Mouse (Mus musculus) embryonic facial prominence, embryonic 12.5 days (tissue): Measurements from ENCODE around the gene B3gnt2. TPM values are rescaled to one million over a fixed set of nuclear protein-coding genes. Genes with fewer than 3 reads are reported as not detected.

Experiments
- ATAC-seq: fragments of 200-750 bp; cut with Nextera tagmentation; 2 replicates; pipeline ENCODE4 v1.8.0; 2017; ENCODE audit not compliant: insufficient number of reproducible peaks, insufficient read depth, low FRiP score, low TSS enrichment
- H3K27ac ChIP-seq: fragments of 300-500 bp; sonication (generic); 2 replicates; pipeline ENCODE4 v1.5.1; 2016; ENCODE audit warnings: mild to moderate bottlenecking
- H3K27me3 ChIP-seq: fragments of 300-500 bp; sonication (generic); 2 replicates; pipeline ENCODE4 v1.6.1; 2016; ENCODE audit warnings: mild to moderate bottlenecking, moderate library complexity
- H3K36me3 ChIP-seq: fragments of 300-500 bp; sonication (generic); 2 replicates; pipeline ENCODE4 v1.6.1; 2016; ENCODE audit warnings: mild to moderate bottlenecking
- H3K4me1 ChIP-seq: fragments of 300-500 bp; sonication (generic); 2 replicates; pipeline ENCODE4 v1.6.1; 2016
- H3K4me2 ChIP-seq: fragments of 300-500 bp; sonication (generic); replicated peaks from 2 replicates; pipeline ENCODE4 v1.6.1; 2016; ENCODE audit warnings: mild to moderate bottlenecking, moderate library complexity
- H3K4me3 ChIP-seq: fragments of 300-500 bp; sonication (generic); 2 replicates; pipeline ENCODE4 v1.5.1; 2016; ENCODE audit warnings: mild to moderate bottlenecking
- H3K9ac ChIP-seq: fragments of 300-500 bp; sonication (generic); 2 replicates; pipeline ENCODE4 v1.6.1; 2016; ENCODE audit warnings: mild to moderate bottlenecking, moderate library complexity
- H3K9me3 ChIP-seq: fragments of 300-500 bp; sonication (generic); 2 replicates; pipeline ENCODE4 v1.6.1; 2016; ENCODE audit warnings: mild to moderate bottlenecking, moderate library complexity
- WGBS: fragments of 180-500 bp; shearing (Covaris S2); methylation state at CpG from one replicate; pipeline ENCODE4 v1.1.7; 2016; 5-methylcytosine and 5-hydroxymethylcytosine counted together
- polyA plus RNA-seq: library from polyadenylated mRNA; unstranded; fragments of >200 nt; fragmentation: Nextera tagmentation; extraction: Ambion mirVana; gene quantifications from 2 replicates; pipeline ENCODE4 v1.2.1, GENCODE M21; 2016

B3gnt2 gene
- polyA plus RNA-seq, 1 experiment from 2014 or later, result 6.4 TPM

DNA sequence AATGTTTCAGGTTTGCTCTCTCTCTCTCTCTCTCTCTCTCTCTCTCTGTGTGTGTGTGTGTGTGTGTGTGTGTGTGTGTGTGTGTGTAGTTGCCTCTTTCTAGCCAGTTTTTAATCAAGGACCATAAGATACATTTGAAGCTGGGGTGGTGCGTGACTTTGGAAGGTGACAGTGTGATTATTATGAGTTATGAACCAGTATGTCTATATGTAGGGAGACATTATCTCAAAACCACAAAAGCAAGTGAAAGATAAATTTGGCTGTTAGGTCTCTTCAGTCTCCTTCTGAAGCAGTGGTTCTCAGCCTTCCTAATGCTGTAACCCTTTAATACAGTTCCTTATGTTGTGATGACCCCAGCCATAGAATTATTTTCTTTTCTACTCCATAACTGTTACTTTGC, 24.6 kb upstream of the B3gnt2 start:
- Histone ChIP-seq H3K4me2 (no peak overlapping the region), H3K4me3 (no peak overlapping the region), H3K4me1 (no peaks in the 10 kb centered on the region), H3K9me3 (no peaks in the 10 kb centered on the region), H3K9ac (no peak overlapping the region), H3K27ac (no peak overlapping the region), H3K27me3 (no peaks in the 10 kb centered on the region), H3K36me3 (no peaks in the 10 kb centered on the region)
- ATAC-seq, result no peak
- 93% methylated on average over 1 of the region's 1 CpGs for WGBS

DNA sequence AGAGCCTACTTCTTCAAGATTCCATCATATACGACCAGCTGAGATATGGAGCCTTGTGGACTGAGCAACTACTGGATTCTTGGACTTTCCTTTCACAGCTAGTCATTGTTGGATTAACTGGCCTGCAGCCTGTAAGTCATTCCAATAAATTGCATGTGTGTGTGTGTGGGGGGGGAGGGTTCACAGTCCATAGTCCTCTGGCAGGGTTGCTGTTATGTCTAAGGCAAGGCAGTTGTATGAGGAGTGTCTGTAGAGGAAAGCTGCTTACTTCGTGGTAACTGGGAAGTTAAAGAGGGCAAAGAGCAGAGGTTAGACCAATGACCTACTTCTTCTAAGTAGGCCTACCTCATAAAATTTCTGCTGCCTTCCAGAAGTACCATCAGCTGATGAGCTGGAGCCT, 22.9 kb upstream of the B3gnt2 start:
- 74% methylated on average over 2 of the region's 2 CpGs for WGBS
- Histone ChIP-seq H3K27ac (no peak overlapping the region), H3K9ac (no peak overlapping the region), H3K9me3 (no peaks in the 10 kb centered on the region), H3K27me3 (no peaks in the 10 kb centered on the region), H3K36me3 (no peaks in the 10 kb centered on the region), H3K4me3 (no peak overlapping the region), H3K4me2 (no peak overlapping the region), H3K4me1 (no peaks in the 10 kb centered on the region)
- no peak for ATAC-seq

DNA sequence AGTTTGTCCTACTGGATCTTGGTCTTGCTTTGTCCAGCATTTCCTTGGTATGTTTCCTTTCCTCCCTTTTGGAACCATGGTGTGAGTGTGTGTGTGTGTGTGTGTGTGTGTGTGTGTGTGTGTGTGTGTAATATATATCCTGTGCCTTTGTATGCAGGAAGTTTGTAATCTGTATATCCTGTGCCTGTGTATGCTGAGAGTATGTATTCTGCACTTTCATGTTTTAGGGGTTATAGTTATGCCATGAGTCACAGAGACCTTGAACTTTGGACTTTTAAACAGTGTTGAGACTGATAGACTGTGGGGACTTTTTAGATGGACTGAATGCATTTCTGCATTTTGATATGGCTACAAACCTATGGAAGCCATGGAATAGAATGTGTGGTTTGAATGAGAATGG, 22.2 kb upstream of the B3gnt2 start:
- H3K4me2 ChIP-seq, result no peak overlapping the region
- H3K9me3 ChIP-seq, result no peaks in the 10 kb centered on the region
- no peak for ATAC-seq
- H3K27ac ChIP-seq, result no peak overlapping the region
- H3K4me3 ChIP-seq, result no peak overlapping the region
- H3K36me3 ChIP-seq, result no peaks in the 10 kb centered on the region
- no peaks in the 10 kb centered on the region for H3K27me3 ChIP-seq
- no peaks in the 10 kb centered on the region for H3K4me1 ChIP-seq
- no peak overlapping the region for H3K9ac ChIP-seq

DNA sequence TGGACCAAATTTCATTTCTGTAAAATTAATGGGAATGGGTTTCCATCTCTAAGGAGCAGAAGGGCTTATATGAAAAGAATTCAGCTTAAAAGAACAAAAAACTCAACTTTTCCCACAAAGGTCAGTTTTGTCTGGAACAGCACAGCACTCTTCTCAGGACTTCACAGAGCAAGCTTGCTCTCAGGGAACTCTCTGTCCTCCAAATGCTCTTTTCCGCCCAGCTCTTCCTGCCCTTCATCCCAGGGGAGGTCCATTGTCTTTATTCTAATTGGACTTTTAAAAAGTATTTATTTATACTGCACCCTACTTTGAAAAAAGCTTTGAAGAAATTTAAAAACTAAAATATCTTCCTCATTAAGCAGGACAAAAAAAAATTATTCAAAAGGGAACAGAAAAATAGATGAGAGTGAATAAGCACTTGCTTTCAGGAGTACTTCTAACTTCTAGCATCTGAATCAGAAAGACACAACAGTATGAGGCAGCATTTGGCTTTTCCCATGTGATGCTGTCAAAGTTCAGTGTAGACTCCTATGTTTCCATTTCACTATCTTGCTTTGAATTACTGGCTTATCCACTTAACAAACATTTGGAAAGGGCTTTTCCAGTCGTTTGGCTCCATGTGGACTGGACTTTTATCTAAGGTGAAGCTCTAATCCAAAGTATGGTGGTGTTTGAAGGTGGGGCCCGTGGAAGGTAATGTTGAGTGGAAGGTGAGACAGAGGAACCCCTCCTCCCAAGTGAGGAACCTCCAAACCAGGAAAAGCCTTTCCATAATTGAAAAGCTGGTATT, 19.8 kb upstream of the B3gnt2 start:
- H3K9ac ChIP-seq, result no peak overlapping the region
- H3K4me3 ChIP-seq, result no peak overlapping the region
- no peaks in the 10 kb centered on the region for H3K9me3 ChIP-seq
- no peak overlapping the region for H3K27ac ChIP-seq
- no peaks in the 10 kb centered on the region for H3K27me3 ChIP-seq
- H3K36me3 ChIP-seq, result no peaks in the 10 kb centered on the region
- no peak for ATAC-seq
- no peaks in the 10 kb centered on the region for H3K4me1 ChIP-seq
- no peak overlapping the region for H3K4me2 ChIP-seq
- 64% methylated on average over 3 of the region's 3 CpGs for WGBS

DNA sequence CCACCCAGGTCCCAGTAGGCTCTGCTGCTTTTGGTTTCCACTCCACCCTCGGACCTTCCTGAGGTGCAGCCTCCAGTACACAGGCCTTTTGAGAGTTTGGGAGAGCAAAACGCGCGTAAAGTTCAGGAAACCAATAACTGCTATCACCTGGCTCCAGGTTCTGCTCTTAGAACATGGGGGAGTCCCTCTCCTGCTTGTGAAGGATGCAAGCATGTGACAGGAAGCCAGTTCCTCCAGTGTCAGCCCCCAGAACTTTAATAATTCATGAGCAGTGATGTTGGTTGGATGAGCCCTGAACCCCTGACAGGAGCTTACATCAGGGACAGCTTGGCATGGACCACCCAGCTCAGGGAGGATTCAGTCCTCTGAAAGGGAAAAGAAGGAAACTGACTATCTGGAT, 18.9 kb upstream of the B3gnt2 start:
- Histone ChIP-seq H3K36me3 (no peaks in the 10 kb centered on the region), H3K4me2 (no peak overlapping the region), H3K27me3 (no peaks in the 10 kb centered on the region), H3K9me3 (no peaks in the 10 kb centered on the region), H3K4me3 (no peak overlapping the region), H3K9ac (no peak overlapping the region), H3K4me1 (no peaks in the 10 kb centered on the region; the same call in 1 of the 2 replicates), H3K27ac (no peak overlapping the region)
- WGBS, result 78% methylated on average over 4 of the region's 4 CpGs
- no peak for ATAC-seq

DNA sequence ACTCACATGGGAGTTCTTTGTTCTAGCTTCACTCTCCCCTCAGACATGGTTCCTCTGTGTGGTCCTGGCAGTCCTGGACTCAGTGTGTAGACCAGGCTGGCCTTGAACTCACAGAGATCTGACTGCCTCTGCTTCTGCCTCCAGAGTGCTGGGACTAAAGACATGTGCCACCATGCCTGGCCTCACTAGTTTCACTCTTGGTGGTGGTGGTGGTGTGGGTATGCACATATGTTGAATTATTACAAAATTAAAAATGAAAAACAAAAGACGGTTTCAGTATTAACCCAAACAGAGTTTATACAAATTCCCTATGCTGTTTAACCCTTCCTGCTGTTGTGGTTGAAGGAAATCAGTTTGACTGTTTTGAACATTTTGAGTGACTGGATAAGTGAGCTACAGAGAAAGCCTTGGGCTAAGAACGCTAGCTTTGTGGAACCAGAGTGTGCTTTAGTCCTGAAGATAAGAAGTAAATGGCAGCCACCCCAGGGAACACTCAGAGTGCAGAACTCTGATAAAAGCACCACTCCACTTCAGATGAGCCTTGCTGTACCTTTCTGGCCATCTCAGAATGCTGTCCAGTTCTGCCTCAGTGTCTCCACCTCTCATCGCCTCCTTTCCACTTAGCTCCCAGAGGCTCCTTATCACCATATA, 16.0 kb upstream of the B3gnt2 start:
- no peak overlapping the region for H3K9ac ChIP-seq
- no peak overlapping the region for H3K27ac ChIP-seq
- no peak for ATAC-seq
- no peaks in the 10 kb centered on the region; the same call in 1 of the 2 replicates for H3K4me1 ChIP-seq
- no peaks in the 10 kb centered on the region for H3K27me3 ChIP-seq
- no peak overlapping the region for H3K4me2 ChIP-seq
- H3K4me3 ChIP-seq, result no peak overlapping the region
- no peaks in the 10 kb centered on the region for H3K36me3 ChIP-seq
- 86% methylated on average over 3 of the region's 3 CpGs for WGBS
- no peaks in the 10 kb centered on the region for H3K9me3 ChIP-seq

DNA sequence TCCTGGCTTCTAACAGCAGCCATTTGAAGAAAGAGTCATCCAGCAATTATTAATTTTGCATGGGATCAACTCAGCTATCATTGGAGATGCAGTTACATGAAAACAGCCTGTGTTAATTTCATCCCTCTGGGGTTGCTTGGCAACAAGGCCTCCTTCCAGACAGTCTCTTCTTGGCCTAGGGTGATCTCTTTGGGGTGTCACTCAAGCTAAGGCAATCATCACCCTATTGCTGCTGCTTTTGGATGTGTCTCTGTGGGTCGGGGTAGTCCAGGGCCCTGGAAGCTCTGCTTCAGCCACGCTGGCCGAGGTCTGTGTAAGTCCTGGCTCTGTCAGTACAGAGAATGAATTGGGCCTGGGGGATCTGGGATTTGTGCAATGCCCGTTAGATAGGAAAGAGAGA, 14.5 kb upstream of the B3gnt2 start:
- 59% methylated on average over 4 of the region's 4 CpGs for WGBS
- H3K4me2 ChIP-seq, result no peak overlapping the region
- no peaks in the 10 kb centered on the region for H3K27me3 ChIP-seq
- no peaks in the 10 kb centered on the region for H3K9me3 ChIP-seq
- H3K4me1 ChIP-seq, result no peaks in the 10 kb centered on the region; the same call in 1 of the 2 replicates
- H3K27ac ChIP-seq, result 0 out of 2 replicates have a peak overlapping the region, but pooled peaks have one; percentile 6
- no peak for ATAC-seq
- no peak overlapping the region for H3K4me3 ChIP-seq
- H3K36me3 ChIP-seq, result no peaks in the 10 kb centered on the region
- H3K9ac ChIP-seq, result no peak overlapping the region

DNA sequence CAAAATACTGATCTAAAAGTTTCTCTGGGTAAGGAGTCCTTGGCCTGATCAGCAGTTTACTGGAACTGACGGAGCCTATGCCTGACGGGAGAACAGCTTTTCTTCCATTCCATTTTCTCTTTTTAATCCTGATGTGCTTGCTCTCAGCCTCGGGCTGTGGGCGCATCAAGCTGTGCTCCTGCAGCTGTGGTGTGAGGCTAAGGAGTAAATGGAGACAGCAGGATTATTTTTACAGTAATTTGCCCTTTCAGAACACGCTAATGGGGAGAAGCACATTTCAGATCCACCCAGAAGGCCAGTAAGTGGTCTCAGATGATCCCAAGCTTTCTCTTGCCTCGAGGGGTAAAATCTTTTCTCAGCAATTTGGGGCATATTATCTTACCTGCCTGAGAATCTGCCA, 14.0 kb upstream of the B3gnt2 start:
- Histone ChIP-seq H3K4me3 (no peak overlapping the region), H3K36me3 (no peaks in the 10 kb centered on the region), H3K4me2 (no peak overlapping the region), H3K9ac (no peak overlapping the region), H3K27me3 (no peaks in the 10 kb centered on the region), H3K9me3 (no peaks in the 10 kb centered on the region), H3K27ac (0 out of 2 replicates have a peak overlapping the region, but pooled peaks have one; percentile 6), H3K4me1 (no peaks in the 10 kb centered on the region; the same call in 1 of the 2 replicates)
- ATAC-seq, result no peak
- 44% methylated on average over 6 of the region's 6 CpGs for WGBS

DNA sequence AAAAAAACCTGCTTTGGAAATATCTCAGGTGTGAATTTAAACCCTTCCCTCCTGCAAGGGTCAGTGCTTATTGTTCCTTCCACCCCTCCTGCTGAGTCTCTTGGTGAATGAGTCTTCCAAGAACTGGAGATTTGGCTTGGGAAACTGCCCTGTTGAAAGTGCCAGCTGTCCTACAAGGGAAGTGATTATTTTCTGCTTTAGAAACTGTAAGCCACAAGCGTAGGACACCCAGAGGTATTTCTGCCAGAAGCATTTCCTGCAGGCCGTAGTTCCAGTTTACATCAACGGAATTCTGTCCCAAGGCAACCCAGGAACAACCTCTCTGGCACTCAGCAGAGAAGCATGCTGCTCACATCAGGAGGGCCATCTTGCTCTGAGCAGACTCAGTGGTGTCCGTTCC, 12.6 kb upstream of the B3gnt2 start:
- no peak for ATAC-seq
- 56% methylated on average over 4 of the region's 4 CpGs for WGBS
- Histone ChIP-seq H3K36me3 (no peaks in the 10 kb centered on the region), H3K27ac (no peak overlapping the region), H3K27me3 (no peaks in the 10 kb centered on the region), H3K4me1 (no peaks in the 10 kb centered on the region; the same call in 1 of the 2 replicates), H3K9me3 (no peaks in the 10 kb centered on the region), H3K4me3 (no peak overlapping the region), H3K4me2 (no peak overlapping the region), H3K9ac (no peak overlapping the region)

DNA sequence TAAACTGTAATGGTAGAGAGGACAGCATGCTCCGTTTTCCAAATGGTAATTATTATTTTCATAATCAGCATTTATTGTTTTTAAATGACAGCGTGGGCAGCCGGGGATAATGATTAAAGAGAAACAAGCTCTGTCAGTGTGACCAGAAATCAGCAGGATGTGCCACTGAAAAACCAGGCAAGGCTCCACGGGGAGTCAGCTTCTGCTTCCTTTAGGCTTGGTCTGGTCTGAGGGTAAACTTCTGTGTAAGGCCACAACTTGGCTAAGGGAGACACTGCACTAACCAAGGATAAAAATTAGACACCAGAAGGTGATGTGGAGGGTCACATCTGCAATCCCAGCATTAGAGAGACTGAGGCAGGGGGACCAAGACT, 11.5 kb upstream of the B3gnt2 start:
- Histone ChIP-seq H3K36me3 (no peaks in the 10 kb centered on the region), H3K4me1 (no peaks in the 10 kb centered on the region; the same call in 1 of the 2 replicates), H3K27me3 (no peaks in the 10 kb centered on the region), H3K27ac (no peak overlapping the region), H3K4me3 (no peak overlapping the region), H3K9me3 (no peaks in the 10 kb centered on the region), H3K9ac (no peak overlapping the region), H3K4me2 (no peak overlapping the region)
- ATAC-seq, result no peak
- 59% methylated on average over 4 of the region's 4 CpGs for WGBS

DNA sequence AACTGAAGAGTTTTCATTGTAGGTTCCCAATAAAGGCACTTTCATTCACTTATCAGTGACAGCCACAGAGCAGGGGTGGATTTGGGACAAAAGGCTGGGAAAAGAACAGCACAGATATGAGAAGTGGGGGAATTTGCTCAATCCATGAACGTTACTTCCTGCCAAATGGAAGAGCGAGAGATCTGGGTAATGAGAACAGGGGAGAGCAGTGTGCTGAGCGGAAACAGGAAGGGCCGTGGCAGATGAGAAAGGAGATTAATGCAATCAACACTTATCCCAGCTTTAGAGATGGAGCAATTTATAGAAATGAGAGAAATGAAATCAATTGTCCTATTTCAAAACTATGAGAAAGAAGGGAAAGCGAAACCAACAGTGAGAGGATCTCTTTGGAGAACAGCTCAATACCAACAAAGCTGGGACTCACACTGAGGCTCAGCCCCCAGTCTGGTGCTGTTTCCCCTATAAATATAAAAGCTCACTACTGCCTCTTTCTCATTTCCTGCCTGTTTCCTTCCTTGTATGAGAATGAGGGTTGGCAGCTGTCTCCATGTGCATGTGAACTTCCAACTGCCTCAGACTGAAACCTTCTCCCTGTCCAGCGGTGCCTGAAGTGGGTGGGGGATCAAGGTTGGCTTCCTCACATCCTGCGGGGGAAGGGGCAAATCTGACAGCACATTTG, 11.0 kb upstream of the B3gnt2 start:
- H3K27ac ChIP-seq, result no peak overlapping the region
- 59% methylated on average over 7 of the region's 7 CpGs for WGBS
- no peaks in the 10 kb centered on the region for H3K27me3 ChIP-seq
- H3K36me3 ChIP-seq, result no peaks in the 10 kb centered on the region
- no peak for ATAC-seq
- H3K9ac ChIP-seq, result no peak overlapping the region
- no peak overlapping the region for H3K4me2 ChIP-seq
- no peak overlapping the region for H3K4me3 ChIP-seq
- no peaks in the 10 kb centered on the region for H3K9me3 ChIP-seq
- no peaks in the 10 kb centered on the region; the same call in 1 of the 2 replicates for H3K4me1 ChIP-seq

DNA sequence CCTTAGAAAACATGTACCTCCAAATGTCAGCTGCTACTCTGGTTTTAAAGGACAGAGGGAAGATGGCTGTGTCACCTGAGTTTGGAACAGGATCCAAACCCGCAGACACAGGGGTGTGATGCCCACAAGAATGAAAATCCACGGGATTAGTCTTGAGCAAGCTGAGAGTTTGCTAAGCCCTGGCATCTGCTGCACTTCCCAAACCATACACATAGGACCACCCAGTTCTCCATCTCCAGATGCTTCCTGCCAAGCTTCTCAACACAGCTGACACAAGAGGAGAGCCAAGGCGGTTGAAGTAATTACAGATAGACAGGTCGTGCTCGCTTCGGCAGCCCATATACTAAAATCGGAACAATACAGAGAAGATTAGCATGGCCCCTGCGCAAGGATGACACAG, 7.8 kb upstream of the B3gnt2 start:
- no peak overlapping the region for H3K4me2 ChIP-seq
- H3K27me3 ChIP-seq, result peaks cover 10% of the 10 kb centered on the region
- no peaks in the 10 kb centered on the region for H3K9me3 ChIP-seq
- H3K9ac ChIP-seq, result no peak overlapping the region
- H3K4me3 ChIP-seq, result no peak overlapping the region
- no peak overlapping the region for H3K27ac ChIP-seq
- no peaks in the 10 kb centered on the region for H3K4me1 ChIP-seq
- WGBS, result 86% methylated on average over 8 of the region's 8 CpGs
- no peaks in the 10 kb centered on the region for H3K36me3 ChIP-seq
- ATAC-seq, result no peak
